Mouse (Mus musculus) liver, adult (tissue): ENCODE measurements around the gene Tef.

Experiments
- GATA4 ChIP-seq: IDR thresholded peaks from 2 replicates; pipeline ENCODE4 v1.6.1; 2014; ENCODE audit warnings: mild to moderate bottlenecking, low read length; ENCODE audit not compliant: insufficient replicate concordance

Gene Tef

GRCm38 (mm10) chr15:81810671-81811598 is 8.7 kb downstream of the Tef start:
- peak; percentile 7; the same call in 1 of the 2 replicates for TF ChIP-seq GATA4

DNA sequence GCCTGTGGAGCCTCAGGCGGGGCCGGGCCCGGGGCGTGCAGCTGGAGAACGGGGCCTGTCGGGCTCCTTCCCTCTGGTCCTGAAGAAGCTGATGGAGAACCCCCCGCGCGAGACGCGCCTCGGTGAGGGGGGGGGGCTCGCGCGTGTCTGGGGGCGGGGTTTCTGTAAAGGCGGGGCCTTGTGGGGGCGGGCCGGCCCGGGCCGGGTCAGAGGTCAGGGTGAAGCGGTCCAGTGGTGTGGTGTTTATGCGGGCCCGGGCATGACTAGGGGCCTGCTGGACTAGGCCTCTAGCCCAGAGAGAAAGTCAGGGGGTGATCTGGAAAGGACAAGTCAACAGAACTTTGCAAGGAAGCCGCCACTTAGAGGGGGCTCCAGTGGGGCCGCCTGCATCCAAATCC is 9.4 kb downstream of the Tef start:
- TF ChIP-seq GATA4 = no peak

GRCm38 (mm10) chr15:81812287-81812686 is 10.1 kb downstream of the Tef start:
- no peak for TF ChIP-seq GATA4

DNA sequence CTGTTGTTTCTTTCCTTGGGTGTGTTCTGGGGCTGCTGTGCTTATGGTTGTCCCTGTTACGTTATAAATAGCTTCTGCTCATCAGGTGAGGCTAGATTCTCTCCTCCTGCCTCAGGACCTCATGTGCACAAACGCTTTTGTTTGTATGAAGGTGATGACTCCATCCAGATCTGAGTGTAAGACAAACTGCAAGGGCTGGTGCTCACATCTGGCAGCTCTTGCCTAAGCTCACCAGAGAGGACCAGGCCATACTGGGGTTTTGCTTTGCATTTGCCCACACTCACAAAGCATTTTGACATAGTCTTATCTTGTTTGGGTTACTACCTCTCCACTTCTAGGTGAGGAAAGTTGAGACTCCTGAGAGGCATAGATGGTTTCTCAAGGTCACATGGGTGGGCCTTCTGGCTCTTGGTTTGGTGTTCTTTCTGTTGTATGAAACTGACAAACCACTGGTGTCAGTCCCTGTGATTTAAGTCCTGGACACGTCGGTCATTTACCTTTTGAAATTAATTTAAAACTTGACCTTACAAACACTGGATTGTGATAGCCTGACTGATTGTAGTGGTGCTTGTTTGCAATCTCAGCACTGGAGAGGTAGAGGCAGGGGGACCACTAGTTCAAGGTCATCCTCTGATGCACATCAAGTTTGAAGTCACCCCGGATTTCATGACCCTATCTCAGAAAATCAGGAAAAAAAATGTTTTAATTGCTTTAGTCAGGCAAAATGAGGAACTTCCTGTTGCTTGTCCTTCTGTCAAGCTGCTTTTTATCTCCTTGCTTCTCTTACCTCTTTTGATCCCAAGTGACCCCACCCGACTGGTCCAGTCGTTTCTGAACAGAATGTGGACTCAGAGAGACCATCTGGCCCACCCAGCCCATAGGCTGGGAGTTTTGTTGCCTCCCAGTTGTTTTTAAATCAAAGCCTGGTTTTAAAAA is 10.7 kb downstream of the Tef start:
- no peak for TF ChIP-seq GATA4

DNA sequence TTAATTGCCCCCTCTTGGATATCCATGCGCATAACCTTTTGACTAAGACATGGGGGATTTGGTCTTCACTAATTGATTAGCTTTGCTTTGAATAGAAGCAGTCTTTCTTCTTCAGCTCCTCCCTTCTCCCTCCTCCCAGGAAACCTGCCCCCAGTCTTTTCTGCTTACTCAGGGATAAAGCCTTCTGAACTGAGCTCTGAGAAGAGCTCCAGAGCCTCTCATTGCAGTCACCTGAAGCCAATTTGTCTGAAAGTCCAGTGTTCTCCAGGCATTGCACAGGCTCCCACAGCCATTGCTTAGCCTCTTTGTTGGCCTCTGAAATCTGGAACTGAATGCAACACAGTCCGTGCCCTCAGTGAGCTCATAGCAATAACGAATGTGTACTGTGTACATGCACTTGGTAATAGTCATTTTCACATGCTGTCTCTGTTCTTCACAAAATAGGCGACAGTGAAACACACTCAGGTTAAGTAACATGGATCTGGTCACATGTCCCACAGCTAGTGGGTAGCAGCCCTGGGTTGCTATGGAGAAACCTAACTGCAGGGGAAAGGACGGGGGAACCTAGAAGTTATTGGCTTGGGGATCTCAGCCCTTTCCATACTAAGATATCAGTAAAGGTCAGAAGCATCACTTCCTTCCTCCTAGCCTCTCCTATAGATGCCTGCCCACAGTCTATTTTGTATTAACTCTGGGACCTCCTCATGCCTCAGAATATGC is 11.9 kb downstream of the Tef start:
- no peak for TF ChIP-seq GATA4

DNA sequence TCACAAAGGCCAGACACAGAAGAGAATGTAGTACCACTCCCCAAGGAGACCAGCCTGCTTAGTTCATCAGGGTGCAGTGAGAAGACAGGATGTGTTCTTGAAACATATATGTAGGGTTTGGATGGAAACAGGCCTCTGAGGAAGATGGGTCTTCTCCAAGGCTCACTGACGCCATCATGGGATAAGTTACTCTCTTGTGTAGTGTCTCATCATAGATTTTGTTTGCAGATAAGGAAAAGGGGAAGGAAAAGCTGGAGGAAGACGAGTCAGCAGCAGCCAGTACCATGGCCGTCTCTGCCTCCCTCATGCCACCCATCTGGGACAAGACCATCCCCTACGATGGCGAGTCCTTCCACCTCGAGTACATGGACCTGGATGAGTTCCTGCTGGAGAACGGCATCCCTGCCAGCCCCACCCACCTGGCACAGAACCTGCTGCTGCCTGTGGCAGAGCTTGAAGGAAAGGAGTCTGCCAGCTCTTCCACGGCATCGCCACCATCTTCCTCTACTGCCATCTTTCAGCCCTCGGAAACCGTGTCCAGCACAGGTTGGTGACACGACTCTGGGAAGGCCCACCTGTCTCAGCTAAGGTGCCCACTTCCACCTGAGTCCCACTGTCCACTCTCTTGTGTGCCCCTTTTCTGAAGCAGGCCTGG is 12.6 kb downstream of the Tef start:
- TF ChIP-seq GATA4 = no peak

GRCm38 (mm10) chr15:81818404-81818803 is 16.2 kb downstream of the Tef start:
- TF ChIP-seq GATA4 = no peak

DNA sequence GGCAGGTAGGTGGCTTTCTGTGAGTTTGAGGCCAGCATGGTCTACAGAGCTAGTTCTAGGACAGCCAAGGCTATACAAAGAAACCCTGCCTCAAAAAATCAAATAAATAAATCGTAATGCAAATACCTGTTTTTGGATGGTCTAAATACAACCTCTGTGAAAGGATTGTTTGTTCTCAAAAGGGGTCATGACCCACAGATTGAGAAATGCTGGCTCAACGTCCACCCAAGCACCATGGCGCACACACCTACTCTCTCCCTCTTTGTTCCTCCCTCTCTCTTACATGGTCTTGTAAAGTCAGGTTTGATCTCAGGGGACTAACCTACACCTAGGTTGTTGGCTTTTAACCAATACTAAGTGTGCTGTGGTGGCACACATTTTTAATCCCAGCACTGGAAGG is 20.4 kb downstream of the Tef start:
- TF ChIP-seq GATA4 = no peak

DNA sequence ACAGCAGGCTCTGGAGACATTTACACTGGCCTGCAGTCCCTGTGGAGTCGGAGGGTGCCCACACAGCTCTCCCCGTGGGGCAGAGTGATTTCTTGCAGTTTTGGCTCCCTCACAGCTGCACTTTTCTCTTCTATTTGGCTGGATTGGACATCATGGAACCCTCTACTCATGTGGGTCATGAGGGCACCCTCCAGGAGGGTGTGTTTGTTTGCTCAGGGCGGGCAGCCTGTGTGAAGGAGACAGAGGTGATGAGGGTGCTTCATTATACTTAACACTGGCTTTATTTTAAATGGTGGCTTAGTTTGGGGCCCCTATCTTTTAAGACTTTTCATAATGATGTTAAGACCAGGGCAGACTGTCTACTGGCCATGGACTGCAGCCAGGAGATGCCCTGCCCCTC is 22.6 kb downstream of the Tef start:
- TF ChIP-seq GATA4 = no peak

GRCm38 (mm10) chr15:81828426-81829207 is 26.4 kb downstream of the Tef start:
- TF ChIP-seq GATA4 = no peak

- no peak for TF ChIP-seq GATA4
Observed at GRCm38 (mm10) chr15:81829208-81829580, 27.0 kb downstream of the Tef start.

DNA sequence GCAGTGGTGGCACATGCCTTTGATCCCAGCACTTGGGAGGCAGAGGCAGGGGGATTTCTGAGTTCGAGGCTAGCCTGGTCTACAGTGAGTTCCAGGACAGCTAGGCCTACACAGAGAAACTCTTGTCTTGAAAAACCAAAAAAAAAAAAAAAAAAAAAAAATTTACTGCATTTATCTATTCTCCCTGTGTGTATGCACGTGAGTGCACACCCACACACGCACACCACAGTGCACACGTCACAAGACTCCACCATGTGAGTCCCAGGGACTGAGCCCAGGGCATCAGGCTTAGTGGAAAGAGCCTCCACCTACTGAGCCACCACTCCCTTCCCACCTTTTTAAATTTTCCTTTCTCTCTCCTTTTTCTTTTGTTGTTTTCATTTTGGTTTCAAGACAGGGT is 28.3 kb downstream of the Tef start:
- TF ChIP-seq GATA4 = no peak

DNA sequence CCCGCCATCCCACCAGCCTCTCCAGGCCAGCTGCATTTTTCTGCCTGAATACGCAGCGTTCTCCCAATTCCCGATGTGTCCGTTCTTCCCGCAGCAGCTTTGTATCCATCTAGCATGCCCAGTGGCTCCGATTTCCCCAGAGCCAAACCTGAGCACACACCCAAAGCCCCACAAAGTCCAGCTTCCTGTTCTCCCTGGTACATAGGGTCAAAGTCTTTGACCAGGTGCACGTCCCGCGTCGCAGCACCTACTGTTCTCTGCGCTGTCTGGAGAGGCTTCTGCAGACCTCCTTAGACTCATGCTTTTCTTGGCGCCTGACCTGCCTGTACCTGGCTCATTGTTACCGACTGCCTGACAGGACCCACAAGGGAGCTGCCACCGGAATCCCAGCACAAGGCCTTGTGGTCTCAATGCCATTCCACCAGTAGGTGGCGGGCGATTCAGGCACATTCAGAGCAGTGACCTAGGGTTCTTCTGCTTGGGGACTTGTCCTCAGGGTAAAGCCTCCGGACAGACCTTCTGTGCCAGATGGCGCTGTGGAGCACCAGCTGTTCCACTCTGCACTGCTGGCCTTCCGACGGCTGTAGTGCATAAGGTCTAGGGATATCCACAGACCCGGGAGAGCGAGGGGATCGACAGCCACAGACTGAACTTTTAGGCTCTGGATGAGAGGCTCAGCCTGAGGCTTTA is 29.1 kb downstream of the Tef start:
- TF ChIP-seq GATA4 = no peak
